Mouse (Mus musculus) kidney, adult 2 months (tissue): ENCODE results near the gene Klk9.

ENCODE experiments used
- CTCF ChIP-seq: fragments of 200-500 bp; conservative IDR thresholded peaks from 2 replicates; pipeline ENCODE4 v1.5.1; 2011; ENCODE audit warnings: low read depth, mild to moderate bottlenecking, control low read depth, low read length, moderate library complexity, mixed read lengths; ENCODE audit not compliant: insufficient read depth, insufficient read length
- POLR2A ChIP-seq: fragments of 200-500 bp; IDR thresholded peaks from one replicate; pipeline ENCODE4 v1.6.1; 2011; ENCODE audit warnings: low read depth, low read length, control low read depth

GRCm38 (mm10) chr7:43797333-43797769 is 5.7 kb downstream of the Klk9 start, which contains the start of gene Klk8:
- TF ChIP-seq CTCF: no peak
- TF ChIP-seq POLR2A: no peak
